Mouse (Mus musculus) E14TG2a.4 (cell line): Measurements from ENCODE around the gene Rwdd3.
A peak's percentile ranks its signal among the peaks of the same experiment; 100 is the strongest.

Source experiments
- CTCF ChIP-seq: conservative IDR thresholded peaks from 2 replicates; pipeline ENCODE4 v1.5.1; 2014; ENCODE audit warnings: low read length
- POU5F1 ChIP-seq: IDR thresholded peaks from 2 replicates; pipeline ENCODE4 v1.6.1; 2014; ENCODE audit warnings: low read length, borderline replicate concordance

- TF ChIP-seq CTCF (peak; percentile 62), POU5F1 (no peak)
Measured at GRCm38 (mm10) chr3:121163271-121163819, 8.2 kb downstream of the Rwdd3 start.
